Comparison of ENCODE assay signal across 14 mouse cellular contexts in genomic region chr9:104107482-104107881, GRCm38 (mm10). TPM values are rescaled to one million over a fixed set of nuclear protein-coding genes. Genes with fewer than 3 reads are reported as not detected.
"Had no signal": no experiment of that assay in that cellular context is flagged by ENCODE, and none has a peak within 500 bp of the region (broad histone marks: within the 10 kb centered on the region; RNA-seq: fewer than 3 reads in every experiment).

No protein-coding gene starts in this region.

- H3K36me3 ChIP-seq: limb, embryonic 10.5 days; midbrain, embryonic 13.5 days; stomach, embryonic 15.5 days had no signal

- H3K9ac ChIP-seq: liver, embryonic 14.5 days; midbrain, embryonic 13.5 days; stomach, embryonic 15.5 days had no signal

- H3K4me2 ChIP-seq: midbrain, embryonic 13.5 days; stomach, embryonic 15.5 days had no signal

- ATAC-seq: intestine, postnatal 0 days; lung, postnatal 0 days; midbrain, embryonic 13.5 days had no signal

- H3K4me1 ChIP-seq: limb, embryonic 10.5 days; midbrain, embryonic 13.5 days; stomach, embryonic 15.5 days had no signal

- H3K27me3 ChIP-seq: midbrain, embryonic 13.5 days; stomach, embryonic 15.5 days had no signal

- H3K9me3 ChIP-seq: limb, embryonic 10.5 days; stomach, embryonic 15.5 days had no signal

- DNase-seq: kidney, postnatal 25 days; lung, adult 2 months; lung, postnatal 36 days; right cerebral cortex, postnatal 14 days; thymus, adult 2 months; thymus, postnatal 25 days had no signal

- H3K4me3 ChIP-seq: left cerebral cortex, adult 2 months; limb, embryonic 10.5 days; midbrain, embryonic 13.5 days; stomach, embryonic 15.5 days had no signal

- H3K27ac ChIP-seq: left cerebral cortex, adult 2 months; limb, embryonic 10.5 days; liver, embryonic 14.5 days; midbrain, embryonic 13.5 days; stomach, embryonic 15.5 days had no signal

RNA-seq across cellular contexts. Expression of gene Ackr4, which starts 19.3 kb away (rescaled TPM):
- total RNA-seq: megakaryocyte progenitor cell, adult 5-6 weeks had no signal
